Mouse (Mus musculus) megakaryocyte-erythroid progenitor cell, adult 5-6 weeks (primary cell): ENCODE data around the gene Spaar. TPM values are rescaled to one million over a fixed set of nuclear protein-coding genes. Genes with fewer than 3 reads are reported as not detected.
"Not testable (repeated sequence)": the region's sequence is repeated elsewhere in the genome, so short reads cannot be mapped to it uniquely, and the experiment has no call there.

Source experiments
- ATAC-seq: replicated peaks from 2 replicates; pipeline ENCODE4 v1.8.0; 2016; ENCODE audit warnings: mild to moderate bottlenecking, inconsistent platforms; ENCODE audit not compliant: severe bottlenecking, poor library complexity, low FRiP score, low TSS enrichment
- total RNA-seq, 2 experiments: library from RNA; stranded (forward) in 1 of 2; stranded (reverse) in 1 of 2; fragments of 200-1000, 215-1000 nt in 1 of 2; fragments of >200 nt in 1 of 2; fragmentation: Nextera tagmentation in 1 of 2; gene quantifications; 2 replicates each; pipeline ENCODE4 v1.2.3; 2014 to 2017

Spaar gene
- total RNA-seq, 2 experiments from 2014 or later = not detected

DNA sequence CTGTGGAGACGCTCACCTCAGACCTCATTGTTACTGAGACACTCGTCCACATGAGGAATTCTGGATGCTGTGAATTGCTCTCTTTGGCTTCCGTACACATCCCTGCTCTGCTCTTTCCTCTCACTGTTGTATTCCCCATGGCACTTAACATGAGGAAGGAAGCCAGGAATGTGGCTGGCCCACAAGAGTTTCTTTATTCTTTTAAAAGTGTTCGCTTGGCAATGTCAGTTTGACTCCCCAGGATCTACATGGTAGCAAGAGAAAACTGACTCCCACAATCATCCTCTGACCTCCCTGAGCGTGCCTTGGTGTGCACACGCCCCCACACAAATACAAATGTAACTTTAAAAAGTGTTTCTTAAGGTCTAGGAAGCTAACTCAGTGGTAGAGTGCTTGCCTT is 41.8 kb downstream of the Spaar start:
- no peak for ATAC-seq

DNA sequence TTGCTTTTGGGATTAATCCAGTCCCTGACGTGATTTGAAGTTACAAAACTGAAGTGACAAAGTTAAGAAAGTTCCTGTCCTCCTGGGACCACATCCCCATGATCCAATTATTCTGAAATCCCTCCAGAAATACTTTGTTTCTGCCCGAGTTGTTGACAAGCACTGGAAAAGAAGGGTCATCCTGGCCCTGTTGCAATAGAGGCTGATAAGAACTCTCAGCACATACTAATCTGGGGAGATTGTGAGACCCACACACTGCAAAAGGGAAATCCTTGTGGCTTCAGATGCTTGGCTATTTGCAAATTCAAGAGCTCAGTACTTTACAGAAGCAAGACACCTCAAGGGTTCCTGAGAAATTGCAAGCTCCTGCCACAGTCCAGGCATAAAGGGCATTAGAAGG is 42.5 kb downstream of the Spaar start:
- ATAC-seq = no peak

- no peak for ATAC-seq
These were observed 65.5 kb downstream of the Spaar start for GRCm38 (mm10) chr4:43795296-43795695.

DNA sequence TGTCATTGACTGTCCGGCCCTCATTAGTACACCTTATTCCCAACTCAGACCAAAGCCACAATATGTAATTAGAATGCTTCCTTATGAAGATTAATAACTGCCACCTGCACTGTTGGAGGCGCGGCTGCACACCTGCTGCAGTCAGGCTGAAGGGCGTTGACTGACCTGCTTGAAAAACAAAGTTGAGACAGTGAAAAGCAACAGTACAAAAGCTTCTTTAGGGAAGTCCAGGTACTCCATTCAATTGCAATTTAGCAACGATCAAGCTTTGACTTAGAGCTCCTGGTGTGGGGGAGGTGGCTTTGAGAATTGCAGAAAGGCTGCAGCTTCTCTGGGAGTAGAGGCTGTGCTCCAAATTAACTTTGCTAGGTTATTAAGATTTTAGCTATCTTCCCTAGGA is 66.0 kb downstream of the Spaar start:
- ATAC-seq = not testable (repeated sequence)

GRCm38 (mm10) chr4:43798936-43799335 is 69.1 kb downstream of the Spaar start:
- ATAC-seq = no peak

Other genes with a start within 250 kb of the Spaar start
- gene Sit1, start 246.3 kb upstream of the Spaar start, total RNA-seq (2014; fragmentation: Nextera tagmentation) = 0.61 TPM in 1 of 2 replicates, not detected in the other
- not detected in 2 replicates for gene Sit1, start 246.3 kb upstream of the Spaar start, total RNA-seq (2017)
- gene Ccdc107, start 237.1 kb upstream of the Spaar start, total RNA-seq (2014; fragmentation: Nextera tagmentation) = 28.8 and 47.9 TPM in 2 replicates
- gene Ccdc107, start 237.1 kb upstream of the Spaar start, total RNA-seq (2017) = 44.6 and 46.3 TPM in 2 replicates
- 44.3 and 50.3 TPM in 2 replicates for gene Arhgef39, start 230.3 kb upstream of the Spaar start, total RNA-seq (2014; fragmentation: Nextera tagmentation)
- gene Arhgef39, start 230.3 kb upstream of the Spaar start, total RNA-seq (2017) = 27.2 and 32.7 TPM in 2 replicates
- 3.6 and 11.8 TPM in 2 replicates for gene Car9, start 223.1 kb upstream of the Spaar start, total RNA-seq (2014; fragmentation: Nextera tagmentation)
- gene Car9, start 223.1 kb upstream of the Spaar start, total RNA-seq (2017) = 2.1 and 3.3 TPM in 2 replicates
- not detected in 2 replicates for gene Tpm2, start 206.3 kb upstream of the Spaar start, total RNA-seq (2014; fragmentation: Nextera tagmentation)
- 0.09 TPM in 1 of 2 replicates, not detected in the other for gene Tpm2, start 206.3 kb upstream of the Spaar start, total RNA-seq (2017)
- gene Creb3, start 167.7 kb upstream of the Spaar start, total RNA-seq (2014; fragmentation: Nextera tagmentation) = 9.6 and 12.7 TPM in 2 replicates
- 19.4 and 42.2 TPM in 2 replicates for gene Creb3, start 167.7 kb upstream of the Spaar start, total RNA-seq (2017)
- gene Tln1, start 167.3 kb upstream of the Spaar start, total RNA-seq (2014; fragmentation: Nextera tagmentation) = 105 and 175 TPM in 2 replicates
- 211 and 304 TPM in 2 replicates for gene Tln1, start 167.3 kb upstream of the Spaar start, total RNA-seq (2017)
- gene Rgp1, start 151.3 kb upstream of the Spaar start, total RNA-seq (2014; fragmentation: Nextera tagmentation) = 28.7 and 30.4 TPM in 2 replicates
- 6.7 and 8.3 TPM in 2 replicates for gene Rgp1, start 151.3 kb upstream of the Spaar start, total RNA-seq (2017)
- gene Gba2, start 151.2 kb upstream of the Spaar start, total RNA-seq (2014; fragmentation: Nextera tagmentation) = 19.7 and 22.9 TPM in 2 replicates
- gene Gba2, start 151.2 kb upstream of the Spaar start, total RNA-seq (2017) = 6.1 and 12.0 TPM in 2 replicates
- not detected in 2 replicates for gene Msmp, start 145.5 kb upstream of the Spaar start, total RNA-seq (2014; fragmentation: Nextera tagmentation)
- gene Msmp, start 145.5 kb upstream of the Spaar start, total RNA-seq (2017) = not detected in 2 replicates
- gene Npr2, start 98.1 kb upstream of the Spaar start, total RNA-seq (2014; fragmentation: Nextera tagmentation) = 0.09 and 2.0 TPM in 2 replicates
- gene Npr2, start 98.1 kb upstream of the Spaar start, total RNA-seq (2017) = 0.08 and 0.14 TPM in 2 replicates
- gene Spag8, start 76.4 kb upstream of the Spaar start, total RNA-seq (2014; fragmentation: Nextera tagmentation) = 1.6 TPM in 1 of 2 replicates, not detected in the other
- gene Spag8, start 76.4 kb upstream of the Spaar start, total RNA-seq (2017) = not detected in 2 replicates
- gene Hint2, start 73.6 kb upstream of the Spaar start, total RNA-seq (2014; fragmentation: Nextera tagmentation) = 70.7 and 73.0 TPM in 2 replicates
- gene Hint2, start 73.6 kb upstream of the Spaar start, total RNA-seq (2017) = 43.1 and 63.0 TPM in 2 replicates
- gene Tmem8b, start 61.1 kb upstream of the Spaar start, total RNA-seq (2014; fragmentation: Nextera tagmentation) = 1.2 and 2.5 TPM in 2 replicates
- 0.38 and 1.6 TPM in 2 replicates for gene Tmem8b, start 61.1 kb upstream of the Spaar start, total RNA-seq (2017)
- not detected in 2 replicates for gene Fam221b, start 60.9 kb upstream of the Spaar start, total RNA-seq (2014; fragmentation: Nextera tagmentation)
- gene Fam221b, start 60.9 kb upstream of the Spaar start, total RNA-seq (2017) = 0.15 and 0.28 TPM in 2 replicates
- not detected in 2 replicates for gene Olfr70, start 29.2 kb upstream of the Spaar start, total RNA-seq (2014; fragmentation: Nextera tagmentation)
- not detected in 2 replicates for gene Olfr70, start 29.2 kb upstream of the Spaar start, total RNA-seq (2017)
- gene Olfr71, start 19.8 kb upstream of the Spaar start, total RNA-seq (2014; fragmentation: Nextera tagmentation) = not detected in 2 replicates
- gene Olfr71, start 19.8 kb upstream of the Spaar start, total RNA-seq (2017) = not detected in 2 replicates
- gene Hrct1, start 2.8 kb upstream of the Spaar start, total RNA-seq (2014; fragmentation: Nextera tagmentation) = not detected in 2 replicates
- gene Hrct1, start 2.8 kb upstream of the Spaar start, total RNA-seq (2017) = not detected in 2 replicates
- not detected in 2 replicates for gene Olfr159, start 41.0 kb downstream of the Spaar start, total RNA-seq (2014; fragmentation: Nextera tagmentation)
- gene Olfr159, start 41.0 kb downstream of the Spaar start, total RNA-seq (2017) = not detected in 2 replicates
- not detected in 2 replicates for gene Olfr156, start 93.9 kb downstream of the Spaar start, total RNA-seq (2014; fragmentation: Nextera tagmentation)
- gene Olfr156, start 93.9 kb downstream of the Spaar start, total RNA-seq (2017) = not detected in 2 replicates
- gene Olfr157, start 110.2 kb downstream of the Spaar start, total RNA-seq (2014; fragmentation: Nextera tagmentation) = not detected in 2 replicates
- not detected in 2 replicates for gene Olfr157, start 110.2 kb downstream of the Spaar start, total RNA-seq (2017)
- gene Olfr155, start 121.5 kb downstream of the Spaar start, total RNA-seq (2014; fragmentation: Nextera tagmentation) = not detected in 2 replicates
- not detected in 2 replicates for gene Olfr155, start 121.5 kb downstream of the Spaar start, total RNA-seq (2017)
- 0.20 TPM in 1 of 2 replicates, not detected in the other for gene Reck, start 145.5 kb downstream of the Spaar start, total RNA-seq (2014; fragmentation: Nextera tagmentation)
- 0.61 TPM in 1 of 2 replicates, not detected in the other for gene Reck, start 145.5 kb downstream of the Spaar start, total RNA-seq (2017)
- 10.9 and 12.6 TPM in 2 replicates for gene Glipr2, start 227.4 kb downstream of the Spaar start, total RNA-seq (2014; fragmentation: Nextera tagmentation)
- gene Glipr2, start 227.4 kb downstream of the Spaar start, total RNA-seq (2017) = 12.2 and 13.9 TPM in 2 replicates